Mouse (Mus musculus): Measurements from ENCODE around the gene Dnase2a. TPM values are rescaled to one million over a fixed set of nuclear protein-coding genes. Genes with fewer than 3 reads are reported as not detected.

The Dnase2a gene
- polyA plus RNA-seq, 1 experiment: 26.7 TPM

GRCm38 (mm10) chr8:84933767-84934559 lies 25.6 kb downstream of the Dnase2a start:
- WGBS: 78% methylated on average over 16 of the region's 16 CpGs
- DNase-seq: no peak
- no peak overlapping the region for H3K4me3 ChIP-seq (replicated peaks; ENCODE audit: extremely low read depth, low read depth, low read length)
- no peaks in the 10 kb centered on the region for H3K4me1 ChIP-seq (ENCODE audit: control insufficient read depth, insufficient read depth, low read length)
- TF ChIP-seq CTCF (IDR thresholded peaks at IDR 0.05; ENCODE audit: insufficient read depth, low read length): no peak
- TF ChIP-seq POLR2A (IDR thresholded peaks at IDR 0.05; ENCODE audit: borderline replicate concordance, extremely low read depth, low read depth, low read length): no peak

GRCm38 (mm10) chr8:84934860-84935259 lies 26.5 kb downstream of the Dnase2a start:
- WGBS: 1% methylated on average over 15 of the region's 15 CpGs
- Histone ChIP-seq H3K4me1 (ENCODE audit: control insufficient read depth, insufficient read depth, low read length) (no peaks in the 10 kb centered on the region), H3K4me3 (replicated peaks; ENCODE audit: extremely low read depth, low read depth, low read length) (no peak overlapping the region)
- no peak for TF ChIP-seq POLR2A (IDR thresholded peaks at IDR 0.05; ENCODE audit: borderline replicate concordance, extremely low read depth, low read depth, low read length)
- TF ChIP-seq CTCF (IDR thresholded peaks at IDR 0.05; ENCODE audit: insufficient read depth, low read length): no peak
- no peak for DNase-seq

GRCm38 (mm10) chr8:84935489-84935888 lies 27.1 kb downstream of the Dnase2a start:
- Histone ChIP-seq H3K4me1 (ENCODE audit: control insufficient read depth, insufficient read depth, low read length) (no peaks in the 10 kb centered on the region), H3K4me3 (replicated peaks; ENCODE audit: extremely low read depth, low read depth, low read length) (no peak overlapping the region)
- no peak for TF ChIP-seq POLR2A (IDR thresholded peaks at IDR 0.05; ENCODE audit: borderline replicate concordance, extremely low read depth, low read depth, low read length)
- TF ChIP-seq CTCF (IDR thresholded peaks at IDR 0.05; ENCODE audit: insufficient read depth, low read length): no peak
- DNase-seq: no peak
- WGBS: 5% methylated on average over 14 of the region's 14 CpGs

GRCm38 (mm10) chr8:84936041-84936961 lies 27.9 kb downstream of the Dnase2a start:
- no peaks in the 10 kb centered on the region for H3K4me1 ChIP-seq (ENCODE audit: control insufficient read depth, insufficient read depth, low read length)
- no peak for DNase-seq
- 22% methylated on average over 23 of the region's 23 CpGs for WGBS
- no peak for TF ChIP-seq POLR2A (IDR thresholded peaks at IDR 0.05; ENCODE audit: borderline replicate concordance, extremely low read depth, low read depth, low read length)
- no peak for TF ChIP-seq CTCF (IDR thresholded peaks at IDR 0.05; ENCODE audit: insufficient read depth, low read length)
- H3K4me3 ChIP-seq (replicated peaks; ENCODE audit: extremely low read depth, low read depth, low read length): no peak overlapping the region

- TF ChIP-seq CTCF (IDR thresholded peaks at IDR 0.05; ENCODE audit: insufficient read depth, low read length) (peak; percentile 19; the same call in 1 of the 2 replicates), POLR2A (IDR thresholded peaks at IDR 0.05; ENCODE audit: borderline replicate concordance, extremely low read depth, low read depth, low read length) (no peak)
- no peaks in the 10 kb centered on the region for H3K4me1 ChIP-seq (ENCODE audit: control insufficient read depth, insufficient read depth, low read length)
- DNase-seq: peak; percentile 52
- under 1% methylated on average over 48 of the region's 50 CpGs for WGBS
- H3K4me3 ChIP-seq (replicated peaks; ENCODE audit: extremely low read depth, low read depth, low read length): no peak within 1 kb of the TSS
These were observed 28.7 kb downstream of the Dnase2a start, which contains the start of gene Mast1 for GRCm38 (mm10) chr8:84936962-84937546. TSS of gene Mast1 (minus strand) at chr8:84937359.

GRCm38 (mm10) chr8:84937620-84938485 lies 29.5 kb downstream of the Dnase2a start:
- no peak for DNase-seq
- H3K4me1 ChIP-seq (ENCODE audit: control insufficient read depth, insufficient read depth, low read length): no peaks in the 10 kb centered on the region
- H3K4me3 ChIP-seq (replicated peaks; ENCODE audit: extremely low read depth, low read depth, low read length): no peak overlapping the region
- TF ChIP-seq POLR2A (IDR thresholded peaks at IDR 0.05; ENCODE audit: borderline replicate concordance, extremely low read depth, low read depth, low read length): no peak
- TF ChIP-seq CTCF (IDR thresholded peaks at IDR 0.05; ENCODE audit: insufficient read depth, low read length): no peak
- WGBS: 58% methylated on average over 13 of the region's 13 CpGs

- Histone ChIP-seq H3K4me3 (replicated peaks; ENCODE audit: extremely low read depth, low read depth, low read length) (no peak overlapping the region), H3K4me1 (ENCODE audit: control insufficient read depth, insufficient read depth, low read length) (no peaks in the 10 kb centered on the region; the same call in 1 of the 2 replicates)
- 20% methylated on average over 4 of the region's 4 CpGs for WGBS
- TF ChIP-seq CTCF (IDR thresholded peaks at IDR 0.05; ENCODE audit: insufficient read depth, low read length): no peak
- no peak for TF ChIP-seq POLR2A (IDR thresholded peaks at IDR 0.05; ENCODE audit: borderline replicate concordance, extremely low read depth, low read depth, low read length)
- DNase-seq: no peak
These were observed 35.3 kb downstream of the Dnase2a start for GRCm38 (mm10) chr8:84943699-84944098.

- TF ChIP-seq CTCF (IDR thresholded peaks at IDR 0.05; ENCODE audit: insufficient read depth, low read length) (no peak), POLR2A (IDR thresholded peaks at IDR 0.05; ENCODE audit: borderline replicate concordance, extremely low read depth, low read depth, low read length) (no peak)
- 4% methylated on average over 26 of the region's 26 CpGs for WGBS
- no peak for DNase-seq
- Histone ChIP-seq H3K4me3 (replicated peaks; ENCODE audit: extremely low read depth, low read depth, low read length) (no peak overlapping the region), H3K4me1 (ENCODE audit: control insufficient read depth, insufficient read depth, low read length) (no peaks in the 10 kb centered on the region; the same call in 1 of the 2 replicates)
These were observed 36.3 kb downstream of the Dnase2a start for GRCm38 (mm10) chr8:84944478-84945160.

All from lung, adult 2 months (tissue).